ENCODE assay signal across 8 mouse cellular contexts in genomic region chr1:36938348-36938747, GRCm38 (mm10). TPM values are rescaled to one million over a fixed set of nuclear protein-coding genes. Genes with fewer than 3 reads are reported as not detected.
A peak's percentile ranks its signal among the peaks of the same experiment; 100 is the strongest.
DNase-seq lines count a peak whose midpoint lies in the region; ATAC-seq and TF ChIP-seq lines count a peak whose summit lies in the region.

No protein-coding gene starts in this region.

- peak overlapping the region; percentile 44 for H3K4me2 ChIP-seq in limb, embryonic 14.5 days (replicated peaks; ENCODE audit: low read depth, low read length, severe bottlenecking)
- H3K4me2 ChIP-seq in stomach, postnatal 0 days (replicated peaks; ENCODE audit: low read depth), result peak overlapping the region; percentile 74

- H3K9ac ChIP-seq in limb, embryonic 14.5 days (ENCODE audit: low read depth, low read length, severe bottlenecking), result peak overlapping the region; percentile 95
- H3K9ac ChIP-seq in stomach, postnatal 0 days (ENCODE audit: low read length), result peak overlapping the region; percentile 95

- DNase-seq in CD4-positive, CD25-positive, alpha-beta regulatory T cell, adult 2 months (ENCODE audit: low read depth, low spot score), result peak; percentile 49
- DNase-seq in retina, embryonic 14.5 days (ENCODE audit: low spot score), result peak; percentile 25
- DNase-seq in retina, postnatal 1 day, result no peak
- no peak for DNase-seq in limb, embryonic 14.5 days (ENCODE audit: low spot score)
- DNase-seq in stomach, postnatal 0 days (ENCODE audit: low spot score), result no peak
- DNase-seq in urinary bladder, postnatal 25 days (ENCODE audit: low spot score), result no peak
- DNase-seq in layer of hippocampus, adult 8-10 months (ENCODE audit: low spot score in 2 of 2), result no peak

- H3K27ac ChIP-seq in limb, embryonic 14.5 days (replicated peaks; ENCODE audit: low read depth, low read length), result no peak overlapping the region
- peak overlapping the region; percentile 90 for H3K27ac ChIP-seq in stomach, postnatal 0 days (replicated peaks)

- no peak for TF ChIP-seq EP300 in stomach, postnatal 0 days (optimal IDR thresholded peaks at IDR 0.05)

- H3K36me3 ChIP-seq in limb, embryonic 14.5 days (ENCODE audit: control insufficient read depth, insufficient read depth, low read length), result no peaks in the 10 kb centered on the region
- no peaks in the 10 kb centered on the region for H3K36me3 ChIP-seq in stomach, postnatal 0 days (ENCODE audit: control insufficient read depth, insufficient read depth, low read length)

- no peak for TF ChIP-seq CTCF in stomach, postnatal 0 days (IDR thresholded peaks at IDR 0.05; ENCODE audit: low read depth)

- H3K9me3 ChIP-seq in limb, embryonic 14.5 days (ENCODE audit: control insufficient read depth, low read length), result no peaks in the 10 kb centered on the region
- no peaks in the 10 kb centered on the region for H3K9me3 ChIP-seq in stomach, postnatal 0 days (ENCODE audit: control insufficient read depth, low read length)

- no peaks in the 10 kb centered on the region for H3K27me3 ChIP-seq in limb, embryonic 14.5 days (ENCODE audit: control insufficient read depth, insufficient read depth, low read length)
- no peaks in the 10 kb centered on the region for H3K27me3 ChIP-seq in stomach, postnatal 0 days (ENCODE audit: control insufficient read depth, insufficient read depth, low read length)

- H3K4me1 ChIP-seq in limb, embryonic 14.5 days (ENCODE audit: control insufficient read depth, insufficient read depth, low read length), result peaks cover 13% of the 10 kb centered on the region
- H3K4me1 ChIP-seq in stomach, postnatal 0 days (replicated peaks; ENCODE audit: control insufficient read depth, insufficient read depth), result no peaks in the 10 kb centered on the region

- WGBS in limb, embryonic 14.5 days, result 1% methylated on average over 9 of the region's 9 CpGs
- WGBS in stomach, postnatal 0 days, result under 1% methylated on average over 9 of the region's 9 CpGs

- TF ChIP-seq POLR2A in limb, embryonic 14.5 days (IDR thresholded peaks at IDR 0.05; ENCODE audit: borderline replicate concordance, extremely low read depth, insufficient read depth, insufficient read length), result no peak

- H3K4me3 ChIP-seq in limb, embryonic 14.5 days (replicated peaks; ENCODE audit: low read length), result peak overlapping the region; percentile 98
- H3K4me3 ChIP-seq in stomach, postnatal 0 days (ENCODE audit: low read depth, low read length), result peak overlapping the region; percentile 92

- ATAC-seq in CD4-positive, CD25-positive, alpha-beta regulatory T cell, adult 4 months, result no peak
- ATAC-seq in limb, embryonic 14.5 days (ENCODE audit: low FRiP score, low read depth), result no peak
- no peak for ATAC-seq in stomach, postnatal 0 days (ENCODE audit: low FRiP score, low TSS enrichment)

RNA-seq across cellular contexts. Expression of gene Tmem131, which starts 5.1 kb away (rescaled TPM):
- polyA plus RNA-seq in CD4-positive, CD25-positive, alpha-beta regulatory T cell, adult 4 months (2017; shearing (Covaris generic)), result 10 to 100 TPM; 11.1 to 14.8 TPM
- 42.3 and 45.5 TPM in 2 replicates for polyA plus RNA-seq in limb, embryonic 14.5 days (2012; rRNA removed)
- polyA plus RNA-seq in limb, embryonic 14.5 days (2014; fragmentation: Nextera tagmentation; extraction: Ambion mirVana), result 22.5 and 23.1 TPM in 2 replicates
- 6.1 and 6.8 TPM in 2 replicates for polyA plus RNA-seq in stomach, postnatal 0 days (2015; fragmentation: Nextera tagmentation; extraction: Ambion mirVana)
- 10 to 100 TPM; 52.5 to 65.2 (median 58.2) TPM for total RNA-seq in layer of hippocampus, adult 8-10 months (2022)

Comparison
In these comparisons a context has a peak if more than half of its experiments do, and no peak if none do; other contexts are left out.
1. DNase-seq: peak in CD4-positive, CD25-positive, alpha-beta regulatory T cell, adult 2 months (single experiment) and retina, embryonic 14.5 days (single experiment); none in retina, postnatal 1 day (single experiment), limb, embryonic 14.5 days (single experiment), stomach, postnatal 0 days (single experiment), urinary bladder, postnatal 25 days (single experiment) and layer of hippocampus, adult 8-10 months (0 of 2).